Mouse (Mus musculus): ENCODE data around the gene Dmrt1.

GRCm38 (mm10) chr19:25610411-25611111, 105.1 kb downstream of the Dmrt1 start:
- TF ChIP-seq CTCF (IDR thresholded peaks at IDR 0.05; ENCODE audit: low read depth) (no peak), EP300 (IDR thresholded peaks at IDR 0.05; ENCODE audit: low read depth) (no peak)

All from liver, embryonic 14.5 days (tissue).